Mouse (Mus musculus): Measurements from ENCODE around the gene Nptx1. TPM values are rescaled to one million over a fixed set of nuclear protein-coding genes. Genes with fewer than 3 reads are reported as not detected.

The Nptx1 gene
- polyA plus RNA-seq, 1 experiment, result 0.85 TPM

- Histone ChIP-seq H3K27ac (ENCODE audit: control insufficient read depth, insufficient read depth, low read length) (no peak overlapping the region), H3K4me1 (replicated peaks; ENCODE audit: control insufficient read depth, insufficient read depth, low read length) (no peaks in the 10 kb centered on the region), H3K4me3 (ENCODE audit: control insufficient read depth, insufficient read depth, low read length) (no peak overlapping the region), H3K36me3 (ENCODE audit: control insufficient read depth, insufficient read depth, low read length) (no peaks in the 10 kb centered on the region), H3K27me3 (ENCODE audit: control insufficient read depth, insufficient read depth, low read length) (no peaks in the 10 kb centered on the region)
- 59% methylated on average over 4 of the region's 4 CpGs for WGBS
- DNase-seq, result no peak
- TF ChIP-seq POLR2A (IDR thresholded peaks at IDR 0.05; ENCODE audit: control insufficient read depth, extremely low read depth, insufficient read depth, low read length, poor library complexity), result no peak
- TF ChIP-seq CTCF (IDR thresholded peaks at IDR 0.05; ENCODE audit: borderline replicate concordance, control insufficient read depth, extremely low read depth, insufficient read depth, low read length, poor library complexity), result no peak
These were observed 29.3 kb upstream of the Nptx1 start for GRCm38 (mm10) chr11:119576855-119577254.

GRCm38 (mm10) chr11:119572316-119573010 is 24.9 kb upstream of the Nptx1 start:
- Histone ChIP-seq H3K27ac (ENCODE audit: control insufficient read depth, insufficient read depth, low read length) (no peak overlapping the region), H3K4me1 (replicated peaks; ENCODE audit: control insufficient read depth, insufficient read depth, low read length) (no peaks in the 10 kb centered on the region), H3K36me3 (ENCODE audit: control insufficient read depth, insufficient read depth, low read length) (no peaks in the 10 kb centered on the region), H3K4me3 (ENCODE audit: control insufficient read depth, insufficient read depth, low read length) (no peak overlapping the region), H3K27me3 (ENCODE audit: control insufficient read depth, insufficient read depth, low read length) (no peaks in the 10 kb centered on the region)
- DNase-seq, result no peak
- WGBS, result 84% methylated on average over 15 of the region's 15 CpGs
- TF ChIP-seq POLR2A (IDR thresholded peaks at IDR 0.05; ENCODE audit: control insufficient read depth, extremely low read depth, insufficient read depth, low read length, poor library complexity), result no peak
- TF ChIP-seq CTCF (IDR thresholded peaks at IDR 0.05; ENCODE audit: borderline replicate concordance, control insufficient read depth, extremely low read depth, insufficient read depth, low read length, poor library complexity), result no peak

- no peak for DNase-seq
- no peaks in the 10 kb centered on the region for H3K4me1 ChIP-seq (replicated peaks; ENCODE audit: control insufficient read depth, insufficient read depth, low read length)
- no peak overlapping the region for H3K27ac ChIP-seq (ENCODE audit: control insufficient read depth, insufficient read depth, low read length)
- TF ChIP-seq POLR2A (IDR thresholded peaks at IDR 0.05; ENCODE audit: control insufficient read depth, extremely low read depth, insufficient read depth, low read length, poor library complexity) (no peak), CTCF (IDR thresholded peaks at IDR 0.05; ENCODE audit: borderline replicate concordance, control insufficient read depth, extremely low read depth, insufficient read depth, low read length, poor library complexity) (no peak)
- WGBS, result 52% methylated on average over 5 of the region's 5 CpGs
- H3K27me3 ChIP-seq (ENCODE audit: control insufficient read depth, insufficient read depth, low read length), result no peaks in the 10 kb centered on the region; the same call in 1 of the 2 replicates
- no peaks in the 10 kb centered on the region for H3K36me3 ChIP-seq (ENCODE audit: control insufficient read depth, insufficient read depth, low read length)
- no peak overlapping the region for H3K4me3 ChIP-seq (ENCODE audit: control insufficient read depth, insufficient read depth, low read length)
These were observed 18.6 kb upstream of the Nptx1 start for GRCm38 (mm10) chr11:119566188-119566587.

GRCm38 (mm10) chr11:119565684-119566083 is 18.1 kb upstream of the Nptx1 start:
- Histone ChIP-seq H3K27ac (ENCODE audit: control insufficient read depth, insufficient read depth, low read length) (no peak overlapping the region), H3K4me3 (ENCODE audit: control insufficient read depth, insufficient read depth, low read length) (no peak overlapping the region), H3K4me1 (replicated peaks; ENCODE audit: control insufficient read depth, insufficient read depth, low read length) (no peaks in the 10 kb centered on the region), H3K27me3 (ENCODE audit: control insufficient read depth, insufficient read depth, low read length) (no peaks in the 10 kb centered on the region; the same call in 1 of the 2 replicates), H3K36me3 (ENCODE audit: control insufficient read depth, insufficient read depth, low read length) (no peaks in the 10 kb centered on the region)
- no peak for TF ChIP-seq CTCF (IDR thresholded peaks at IDR 0.05; ENCODE audit: borderline replicate concordance, control insufficient read depth, extremely low read depth, insufficient read depth, low read length, poor library complexity)
- TF ChIP-seq POLR2A (IDR thresholded peaks at IDR 0.05; ENCODE audit: control insufficient read depth, extremely low read depth, insufficient read depth, low read length, poor library complexity), result no peak
- WGBS, result 46% methylated on average over 10 of the region's 10 CpGs
- DNase-seq, result no peak

GRCm38 (mm10) chr11:119565021-119565420 is 17.5 kb upstream of the Nptx1 start:
- Histone ChIP-seq H3K4me1 (replicated peaks; ENCODE audit: control insufficient read depth, insufficient read depth, low read length) (no peaks in the 10 kb centered on the region), H3K27ac (ENCODE audit: control insufficient read depth, insufficient read depth, low read length) (no peak overlapping the region), H3K27me3 (ENCODE audit: control insufficient read depth, insufficient read depth, low read length) (no peaks in the 10 kb centered on the region; the same call in 1 of the 2 replicates), H3K4me3 (ENCODE audit: control insufficient read depth, insufficient read depth, low read length) (no peak overlapping the region), H3K36me3 (ENCODE audit: control insufficient read depth, insufficient read depth, low read length) (no peaks in the 10 kb centered on the region)
- no peak for TF ChIP-seq POLR2A (IDR thresholded peaks at IDR 0.05; ENCODE audit: control insufficient read depth, extremely low read depth, insufficient read depth, low read length, poor library complexity)
- TF ChIP-seq CTCF (IDR thresholded peaks at IDR 0.05; ENCODE audit: borderline replicate concordance, control insufficient read depth, extremely low read depth, insufficient read depth, low read length, poor library complexity), result no peak
- 79% methylated on average over 7 of the region's 7 CpGs for WGBS
- DNase-seq, result no peak

- H3K27ac ChIP-seq (ENCODE audit: control insufficient read depth, insufficient read depth, low read length), result no peak overlapping the region
- H3K27me3 ChIP-seq (ENCODE audit: control insufficient read depth, insufficient read depth, low read length), result no peaks in the 10 kb centered on the region; the same call in 1 of the 2 replicates
- TF ChIP-seq POLR2A (IDR thresholded peaks at IDR 0.05; ENCODE audit: control insufficient read depth, extremely low read depth, insufficient read depth, low read length, poor library complexity), result no peak
- no peak for TF ChIP-seq CTCF (IDR thresholded peaks at IDR 0.05; ENCODE audit: borderline replicate concordance, control insufficient read depth, extremely low read depth, insufficient read depth, low read length, poor library complexity)
- H3K36me3 ChIP-seq (ENCODE audit: control insufficient read depth, insufficient read depth, low read length), result no peaks in the 10 kb centered on the region
- no peak for DNase-seq
- whole genome bisulfite sequencing, result 90% methylated on average over 10 of the region's 10 CpGs
- H3K4me1 ChIP-seq (replicated peaks; ENCODE audit: control insufficient read depth, insufficient read depth, low read length), result no peaks in the 10 kb centered on the region
- no peak overlapping the region for H3K4me3 ChIP-seq (ENCODE audit: control insufficient read depth, insufficient read depth, low read length)
These were observed 16.8 kb upstream of the Nptx1 start for GRCm38 (mm10) chr11:119564383-119564782.
